Mouse (Mus musculus) lung, embryonic 14.5 days (tissue): Measurements from ENCODE around the gene Cdh13. TPM values are rescaled to one million over a fixed set of nuclear protein-coding genes. Genes with fewer than 3 reads are reported as not detected.

Experiments used
- ATAC-seq: fragments of 200-750 bp; cut with Nextera tagmentation; 2 replicates; pipeline ENCODE4 v1.8.0; 2017; ENCODE audit warnings: mild to moderate bottlenecking, moderate TSS enrichment, moderate library complexity; ENCODE audit not compliant: insufficient read depth
- DNase-seq: peaks from one replicate; pipeline ENCODE4 v3.0.0-alpha.2; 2015
- H3K27ac ChIP-seq: fragments of 300-500 bp; sonication (generic); 2 replicates; pipeline ENCODE4 v1.5.1; 2014; ENCODE audit warnings: low read depth, mild to moderate bottlenecking, moderate library complexity
- H3K27me3 ChIP-seq: fragments of 300-500 bp; sonication (generic); 2 replicates; pipeline ENCODE4 v1.6.1; 2014; ENCODE audit warnings: low read length, control low read depth; ENCODE audit not compliant: insufficient read depth
- H3K36me3 ChIP-seq: fragments of 300-500 bp; sonication (generic); 2 replicates; pipeline ENCODE4 v1.6.1; 2014; ENCODE audit warnings: control low read depth; ENCODE audit not compliant: insufficient read depth
- H3K4me1 ChIP-seq: fragments of 300-500 bp; sonication (generic); 2 replicates; pipeline ENCODE4 v1.6.1; 2014; ENCODE audit warnings: antibody characterized with exemption, control low read depth; ENCODE audit not compliant: insufficient read depth
- H3K4me2 ChIP-seq: fragments of 300-500 bp; sonication (generic); 2 replicates; pipeline ENCODE4 v1.6.1; 2014; ENCODE audit warnings: mild to moderate bottlenecking
- H3K4me3 ChIP-seq: fragments of 300-500 bp; sonication (generic); 2 replicates; pipeline ENCODE4 v1.5.1; 2014; ENCODE audit warnings: low read depth, low read length
- H3K9ac ChIP-seq: fragments of 300-500 bp; sonication (generic); 2 replicates; pipeline ENCODE4 v1.6.1; 2014
- H3K9me3 ChIP-seq: fragments of 300-500 bp; sonication (generic); 2 replicates; pipeline ENCODE4 v1.6.1; 2016; ENCODE audit warnings: low read depth, low read length, control low read depth
- CTCF ChIP-seq: IDR thresholded peaks from 2 replicates; pipeline ENCODE4 v1.5.1; 2016; ENCODE audit warnings: antibody characterized with exemption, low read depth
- WGBS: fragments of 180-500 bp; shearing (Covaris S2); extraction: QIAGEN DNeasy Blood & Tissue Kit; methylation state at CpG from one replicate; pipeline ENCODE4 v1.1.7; 2014; 5-methylcytosine and 5-hydroxymethylcytosine counted together
- polyA plus RNA-seq: library from polyadenylated mRNA; unstranded; fragments of >200 nt; fragmentation: Nextera tagmentation; extraction: Ambion mirVana; gene quantifications from 2 replicates; pipeline ENCODE4 v1.2.1, GENCODE M21; 2014

Cdh13 gene
- polyA plus RNA-seq, 1 experiment from 2014 or later, result 1.2 TPM

DNA sequence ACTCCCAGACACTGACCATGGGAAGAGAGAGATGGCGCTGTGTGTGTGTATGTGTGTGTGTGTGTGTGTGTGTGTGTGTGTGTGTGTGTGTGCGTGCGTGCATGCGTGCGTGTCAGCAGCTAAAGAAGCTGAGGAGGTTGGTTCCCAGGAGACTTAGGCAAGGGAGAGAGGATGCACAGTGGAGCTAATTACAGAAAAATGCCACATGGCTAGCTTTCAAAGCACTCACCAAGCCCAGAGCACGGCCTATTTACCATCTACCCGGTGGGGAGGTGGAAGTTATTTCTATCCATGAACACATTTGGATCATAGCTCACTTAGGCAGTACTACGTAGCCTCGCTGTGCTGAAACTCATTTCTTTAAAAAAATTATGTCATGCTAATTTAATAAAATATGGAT is 194.1 kb downstream of the Cdh13 start:
- H3K4me3 ChIP-seq, result no peak overlapping the region
- no peak overlapping the region for H3K4me2 ChIP-seq
- TF ChIP-seq CTCF, result no peak
- no peaks in the 10 kb centered on the region for H3K9me3 ChIP-seq
- no peak overlapping the region for H3K27ac ChIP-seq
- H3K36me3 ChIP-seq, result no peaks in the 10 kb centered on the region
- H3K9ac ChIP-seq, result no peak overlapping the region
- no peaks in the 10 kb centered on the region for H3K4me1 ChIP-seq
- no peak for ATAC-seq
- DNase-seq, result no peak
- no peaks in the 10 kb centered on the region for H3K27me3 ChIP-seq
- WGBS, result 86% methylated on average over 9 of the region's 9 CpGs

- ATAC-seq (no peak), DNase-seq (peak; percentile 3)
- H3K36me3 ChIP-seq, result no peaks in the 10 kb centered on the region
- TF ChIP-seq CTCF, result no peak
- no peaks in the 10 kb centered on the region for H3K27me3 ChIP-seq
- H3K9me3 ChIP-seq, result no peaks in the 10 kb centered on the region
- 38% methylated on average over 4 of the region's 4 CpGs for WGBS
- no peak overlapping the region for H3K4me2 ChIP-seq
- H3K27ac ChIP-seq, result no peak overlapping the region
- no peak overlapping the region for H3K9ac ChIP-seq
- no peak overlapping the region for H3K4me3 ChIP-seq
- no peaks in the 10 kb centered on the region for H3K4me1 ChIP-seq
These were observed 205.2 kb downstream of the Cdh13 start for GRCm38 (mm10) chr8:118488735-118489134.

GRCm38 (mm10) chr8:118502509-118502908 is 219.0 kb downstream of the Cdh13 start:
- Histone ChIP-seq H3K4me2 (no peak overlapping the region), H3K9me3 (no peaks in the 10 kb centered on the region), H3K36me3 (no peaks in the 10 kb centered on the region), H3K27ac (no peak overlapping the region), H3K9ac (no peak overlapping the region), H3K4me3 (no peak overlapping the region), H3K4me1 (no peaks in the 10 kb centered on the region), H3K27me3 (no peaks in the 10 kb centered on the region)
- no peak for TF ChIP-seq CTCF
- no peak for ATAC-seq
- DNase-seq, result no peak
- 61% methylated on average over 8 of the region's 8 CpGs for WGBS

DNA sequence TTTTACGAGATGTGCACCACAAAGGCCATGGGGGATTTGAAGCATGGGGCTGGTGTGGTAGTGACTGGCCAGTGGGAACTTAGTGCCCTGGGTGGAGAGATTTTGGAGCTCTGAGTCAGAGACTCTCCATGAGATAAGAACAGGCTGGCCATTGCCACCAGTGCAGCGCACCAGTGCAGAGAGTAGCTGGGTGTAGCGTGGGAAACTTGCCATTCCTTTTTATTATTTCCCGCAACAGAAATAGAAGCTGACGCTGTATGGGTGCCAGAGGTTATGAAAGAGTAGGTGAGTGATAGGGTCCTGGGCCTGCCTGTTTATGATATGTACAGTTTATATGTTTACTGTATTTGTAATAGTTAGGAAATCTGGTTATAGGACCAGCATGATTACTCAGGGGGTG is 225.9 kb downstream of the Cdh13 start:
- Histone ChIP-seq H3K36me3 (no peaks in the 10 kb centered on the region), H3K9me3 (no peaks in the 10 kb centered on the region), H3K4me3 (no peak overlapping the region), H3K4me1 (no peaks in the 10 kb centered on the region), H3K27ac (no peak overlapping the region), H3K4me2 (no peak overlapping the region), H3K9ac (no peak overlapping the region), H3K27me3 (no peaks in the 10 kb centered on the region)
- ATAC-seq, result no peak
- WGBS, result 85% methylated on average over 5 of the region's 5 CpGs
- no peak for DNase-seq
- TF ChIP-seq CTCF, result no peak

GRCm38 (mm10) chr8:118513259-118513658 is 229.7 kb downstream of the Cdh13 start:
- ATAC-seq (no peak), DNase-seq (peak; percentile 28)
- no peak overlapping the region for H3K27ac ChIP-seq
- no peak overlapping the region for H3K4me3 ChIP-seq
- no peak for TF ChIP-seq CTCF
- no peak overlapping the region for H3K9ac ChIP-seq
- no peak overlapping the region for H3K4me2 ChIP-seq
- H3K9me3 ChIP-seq, result no peaks in the 10 kb centered on the region
- peaks cover 3% of the 10 kb centered on the region for H3K4me1 ChIP-seq
- no peaks in the 10 kb centered on the region for H3K27me3 ChIP-seq
- no peaks in the 10 kb centered on the region for H3K36me3 ChIP-seq
- 39% methylated on average over 6 of the region's 6 CpGs for WGBS

DNA sequence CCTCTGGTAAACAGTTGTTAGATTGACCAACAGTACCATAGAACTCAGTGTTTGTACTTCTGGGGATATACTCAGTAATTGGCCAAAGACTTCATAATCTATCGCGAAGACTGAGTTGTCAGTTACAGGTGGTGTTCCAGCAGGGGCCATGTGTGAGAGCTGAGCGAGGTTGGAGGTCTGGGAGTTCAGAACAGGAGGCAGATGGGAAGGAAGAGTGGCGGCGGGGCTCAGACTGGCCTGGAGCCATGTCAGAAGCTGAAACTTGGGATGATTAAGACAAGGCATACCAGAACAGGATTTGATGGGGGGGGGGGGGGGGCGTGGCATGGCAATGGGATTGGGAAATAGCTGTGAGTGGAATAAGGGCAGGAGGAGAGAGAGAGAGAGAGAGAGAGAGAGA is 232.1 kb downstream of the Cdh13 start:
- no peak overlapping the region for H3K9ac ChIP-seq
- H3K36me3 ChIP-seq, result no peaks in the 10 kb centered on the region
- H3K4me1 ChIP-seq, result peaks cover 4% of the 10 kb centered on the region
- H3K4me3 ChIP-seq, result no peak overlapping the region
- H3K27ac ChIP-seq, result no peak overlapping the region
- no peak for TF ChIP-seq CTCF
- no peaks in the 10 kb centered on the region for H3K9me3 ChIP-seq
- ATAC-seq (no peak), DNase-seq (no peak)
- no peaks in the 10 kb centered on the region for H3K27me3 ChIP-seq
- no peak overlapping the region for H3K4me2 ChIP-seq
- WGBS, result 75% methylated on average over 5 of the region's 6 CpGs

DNA sequence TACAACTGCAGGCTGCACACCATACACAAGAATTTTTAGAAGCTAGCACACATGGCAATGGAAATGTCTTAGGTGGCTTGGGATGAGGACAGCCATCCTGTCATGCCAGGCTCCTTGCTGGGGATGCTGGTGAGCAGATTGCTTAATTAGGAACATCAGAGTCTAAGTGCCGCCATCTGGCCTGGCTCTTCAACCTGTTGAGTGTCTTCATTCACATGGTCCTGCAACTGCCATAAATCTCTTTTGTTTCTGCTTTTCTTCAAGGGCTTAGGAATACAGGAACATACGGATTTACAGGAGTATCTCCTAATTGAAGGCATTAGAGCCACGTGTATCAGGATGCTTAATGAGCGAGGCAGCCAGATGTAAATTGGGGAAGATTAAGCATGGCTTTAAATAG is 233.5 kb downstream of the Cdh13 start:
- no peak overlapping the region for H3K27ac ChIP-seq
- H3K4me3 ChIP-seq, result no peak overlapping the region
- H3K9ac ChIP-seq, result no peak overlapping the region
- H3K36me3 ChIP-seq, result no peaks in the 10 kb centered on the region
- peaks cover 4% of the 10 kb centered on the region for H3K4me1 ChIP-seq
- no peak for TF ChIP-seq CTCF
- H3K9me3 ChIP-seq, result no peaks in the 10 kb centered on the region
- ATAC-seq (no peak), DNase-seq (no peak)
- H3K27me3 ChIP-seq, result no peaks in the 10 kb centered on the region
- no peak overlapping the region for H3K4me2 ChIP-seq
- WGBS, result 64% methylated on average over 4 of the region's 4 CpGs
